ENCODE assay signal across 28 mouse cellular contexts in genomic region chr1:87537008-87537407, GRCm38 (mm10). TPM values are rescaled to one million over a fixed set of nuclear protein-coding genes. Genes with fewer than 3 reads are reported as not detected.
"Had no signal": no experiment of that assay in that cellular context is flagged by ENCODE, and none has a peak within 500 bp of the region (broad histone marks: within the 10 kb centered on the region; RNA-seq: fewer than 3 reads in every experiment).

No protein-coding gene starts in this region.

- DNase-seq: gastrocnemius, adult 2 months; gastrocnemius, postnatal 10 days; gastrocnemius, postnatal 25 days; heart, adult 18-20 months; heart, postnatal 10 days; heart, postnatal 4 days; kidney, adult 18-20 months; kidney, adult 8-10 months; kidney, postnatal 10 days; kidney, postnatal 25 days; kidney, postnatal 4 days; liver; liver, embryonic 13.5 days had no signal

- H3K4me3 ChIP-seq: gastrocnemius, adult 2 months; heart, embryonic 10.5 days; heart, embryonic 12.5 days; hindbrain, embryonic 10.5 days; hindbrain, embryonic 12.5 days; layer of hippocampus, adult 2 months; limb, embryonic 10.5 days; limb, embryonic 12.5 days; liver, embryonic 13.5 days; liver, embryonic 15.5 days had no signal

- H3K27ac ChIP-seq: gastrocnemius, adult 2 months; heart, embryonic 10.5 days; hindbrain, embryonic 10.5 days; hindbrain, embryonic 12.5 days; hindbrain, embryonic 14.5 days; layer of hippocampus, adult 2 months; limb, embryonic 10.5 days; limb, embryonic 12.5 days; liver, embryonic 13.5 days; liver, embryonic 15.5 days had no signal

- ATAC-seq: hindbrain, embryonic 16.5 days; inflammation-experienced regulatory T-cells, adult 6 months; intestine, embryonic 16.5 days had no signal

RNA-seq across cellular contexts. Expression of gene Neu2, which starts 27.3 kb away (rescaled TPM):
- total RNA-seq: granulocyte monocyte progenitor cell, adult 5-6 weeks; heart, adult 18-20 months; heart, adult 8-10 months; heart, postnatal 10 days; heart, postnatal 25 days; heart, postnatal 4 days had no signal

RNA-seq across cellular contexts. Expression of gene Ngef, which starts 36.7 kb away (rescaled TPM):
- total RNA-seq: granulocyte monocyte progenitor cell, adult 5-6 weeks had no signal
